Mouse (Mus musculus) T-cell, adult 66 days (primary cell): ENCODE results near the gene Ldah. TPM values are rescaled to one million over a fixed set of nuclear protein-coding genes. Genes with fewer than 3 reads are reported as not detected.

Source experiments
- total RNA-seq, 2 experiments: library from RNA; stranded (reverse); gene quantifications; 3 replicates in 1 of 2; 4 replicates in 1 of 2; pipeline ENCODE4 v1.2.4; 2023

The Ldah gene
- 10 to 100 TPM; 44.2 to 46.6 TPM for total RNA-seq

GRCm38 (mm10) chr12:8207978-8208403, at the start of gene Ldah:
Gene Ldah (plus strand): TSS chr12:8208107.

GRCm38 (mm10) chr12:8301841-8302431, 94.0 kb downstream of the Ldah start, which contains the start of gene Gdf7:
Gene Gdf7 (minus strand): TSS chr12:8301954.

GRCm38 (mm10) chr12:8313270-8313771, 105.4 kb downstream of the Ldah start, which contains the start of gene Hs1bp3:
Gene Hs1bp3 (plus strand): TSS chr12:8313432.

Other genes starting within 250 kb of the Ldah start
- gene Apob, start 230.5 kb upstream of the Ldah start, total RNA-seq, result not detected
- gene Gdf7, start 93.8 kb downstream of the Ldah start, total RNA-seq, result not detected
- gene Hs1bp3, start 105.3 kb downstream of the Ldah start, total RNA-seq, result 1 to 10 TPM; 7.1 to 9.8 TPM